8 mouse cellular contexts compared by ENCODE assay signal in genomic region chr11:93099431-93100370, GRCm38 (mm10). TPM values are rescaled to one million over a fixed set of nuclear protein-coding genes. Genes with fewer than 3 reads are reported as not detected.
DNase-seq lines count a peak whose midpoint lies in the region; ATAC-seq and TF ChIP-seq lines count a peak whose summit lies in the region.

No protein-coding gene starts in this region.

- no peak for TF ChIP-seq CTCF in kidney, postnatal 0 days (IDR thresholded peaks at IDR 0.05; ENCODE audit: low read depth)
- no peak for TF ChIP-seq CTCF in cerebellum, adult 2 months (IDR thresholded peaks at IDR 0.05; ENCODE audit: borderline replicate concordance, insufficient read depth, low read depth, low read length)

- TF ChIP-seq POLR2A in cerebellum, adult 2 months (IDR thresholded peaks at IDR 0.05; ENCODE audit: borderline replicate concordance, insufficient read depth, low read length): peak; percentile 31; the same call in 1 of the 2 replicates

- no peaks in the 10 kb centered on the region for H3K36me3 ChIP-seq in kidney, postnatal 0 days (ENCODE audit: insufficient read depth, low read length)
- no peaks in the 10 kb centered on the region for H3K36me3 ChIP-seq in forebrain, embryonic 13.5 days (ENCODE audit: poor library complexity, severe bottlenecking)

- H3K9ac ChIP-seq in kidney, postnatal 0 days (ENCODE audit: low read depth, low read length): no peak overlapping the region
- peak overlapping the region; percentile 64 for H3K9ac ChIP-seq in forebrain, embryonic 13.5 days

- H3K4me3 ChIP-seq in kidney, postnatal 0 days (replicated peaks; ENCODE audit: low read depth, low read length): peak overlapping the region; percentile 20
- H3K4me3 ChIP-seq in cerebellum, adult 2 months (replicated peaks; ENCODE audit: insufficient read depth, low read depth, low read length): peak overlapping the region; percentile 73
- H3K4me3 ChIP-seq in forebrain, embryonic 13.5 days: peak overlapping the region; percentile 55

- no peak for ATAC-seq in kidney, postnatal 0 days (replicated peaks; ENCODE audit: low FRiP score, low read depth)
- ATAC-seq in forebrain, embryonic 13.5 days: peak; percentile 5; the same call in 1 of the 2 replicates
- 0 out of 2 replicates have a peak, but pooled peaks have one; percentile 9 for ATAC-seq in megakaryocyte progenitor cell, adult 5-6 weeks (replicated peaks; ENCODE audit: poor library complexity)

- 2% methylated on average over 53 of the region's 53 CpGs for WGBS in kidney, postnatal 0 days
- under 1% methylated on average over 53 of the region's 53 CpGs for WGBS in cerebellum, adult 2 months
- WGBS in forebrain, embryonic 13.5 days: 1% methylated on average over 53 of the region's 53 CpGs

- H3K27ac ChIP-seq in kidney, postnatal 0 days: no peak overlapping the region
- H3K27ac ChIP-seq in cerebellum, adult 2 months (ENCODE audit: insufficient read depth, low read length): peak overlapping the region; percentile 95
- H3K27ac ChIP-seq in forebrain, embryonic 13.5 days: no peak overlapping the region

- H3K4me2 ChIP-seq in kidney, postnatal 0 days (ENCODE audit: low read length): peak overlapping the region; percentile 55
- H3K4me2 ChIP-seq in forebrain, embryonic 13.5 days: peak overlapping the region; percentile 92

- peaks cover 44% of the 10 kb centered on the region for H3K27me3 ChIP-seq in kidney, postnatal 0 days (ENCODE audit: insufficient read depth, low read length)
- no peaks in the 10 kb centered on the region for H3K27me3 ChIP-seq in cerebellum, adult 2 months (ENCODE audit: control insufficient read depth, insufficient read depth, low read length)
- peaks cover 64% of the 10 kb centered on the region for H3K27me3 ChIP-seq in forebrain, embryonic 13.5 days

- no peaks in the 10 kb centered on the region for H3K9me3 ChIP-seq in kidney, postnatal 0 days (replicated peaks; ENCODE audit: low read length)
- H3K9me3 ChIP-seq in forebrain, embryonic 13.5 days (replicated peaks): no peaks in the 10 kb centered on the region

- H3K4me1 ChIP-seq in kidney, postnatal 0 days (replicated peaks; ENCODE audit: insufficient read depth, low read length): 0 out of 2 replicates have a peak, but pooled peaks cover 7% of the 10 kb centered on the region
- peaks cover 2% of the 10 kb centered on the region; the same call in 1 of the 2 replicates for H3K4me1 ChIP-seq in cerebellum, adult 2 months (ENCODE audit: control insufficient read depth, insufficient read depth, low read length)
- peaks cover 18% of the 10 kb centered on the region for H3K4me1 ChIP-seq in forebrain, embryonic 13.5 days

- DNase-seq in kidney, postnatal 0 days (ENCODE audit: low spot score): no peak
- DNase-seq in kidney, postnatal 25 days: no peak
- DNase-seq in cerebellum, adult 2 months: peak in 1 of 2 experiments; percentile 71
- no peak for DNase-seq in urinary bladder, postnatal 36 days (ENCODE audit: low spot score in 2 of 2)
- no peak for DNase-seq in thymus, postnatal 0 days (ENCODE audit: low spot score)
- no peak for DNase-seq in gastrocnemius, adult 8-10 months (ENCODE audit: low spot score in 2 of 2)

RNA-seq across cellular contexts. Expression of gene Car10, which starts 1.9 kb away (rescaled TPM):
- 0.06 TPM in 1 of 2 replicates, not detected in the other for polyA plus RNA-seq in kidney, postnatal 0 days (2015; fragmentation: Nextera tagmentation; extraction: Ambion mirVana)
- polyA plus RNA-seq in cerebellum, adult 2 months (2012; rRNA removed): 92.4 and 100 TPM in 2 replicates
- 4.1 and 6.0 TPM in 2 replicates for polyA plus RNA-seq in forebrain, embryonic 13.5 days (2015; fragmentation: Nextera tagmentation; extraction: Ambion mirVana)
- total RNA-seq in megakaryocyte progenitor cell, adult 5-6 weeks (2015): not detected in 2 replicates
- not detected in 2 replicates for total RNA-seq in megakaryocyte progenitor cell, adult 5-6 weeks (2017)
- not detected in 2 replicates for polyA plus RNA-seq in thymus, postnatal 0 days (2015; fragmentation: Nextera tagmentation; extraction: Ambion mirVana)
- not detected for total RNA-seq in gastrocnemius, adult 8-10 months (2022)

Comparison
In these comparisons a context has a peak if more than half of its experiments do, and no peak if none do; other contexts are left out.
1. H3K4me3 ChIP-seq: peak in every context shown above with its lines; median percentile 73 in cerebellum, adult 2 months; 55 in forebrain, embryonic 13.5 days; 20 in kidney, postnatal 0 days.
2. RNA of gene Car10, which starts 1.9 kb away (polyA plus RNA-seq): 92.4 to 100 TPM in cerebellum, adult 2 months; 4.1 to 6.0 TPM in forebrain, embryonic 13.5 days, 0.06 TPM in kidney, postnatal 0 days and not detected in thymus, postnatal 0 days; every median in the first group is over 10 times any median in the second.